Mouse (Mus musculus): ENCODE results near the gene Mrps18a. TPM values are rescaled to one million over a fixed set of nuclear protein-coding genes. Genes with fewer than 3 reads are reported as not detected.

Mrps18a gene
- polyA plus RNA-seq, 1 experiment from 2014 or later: 92.4 TPM

- no peaks in the 10 kb centered on the region for H3K9me3 ChIP-seq (replicated peaks)
- no peaks in the 10 kb centered on the region for H3K27me3 ChIP-seq
- WGBS (ENCODE audit: insufficient replicate concordance): 84% methylated on average over 12 of the region's 12 CpGs
- no peaks in the 10 kb centered on the region for H3K4me1 ChIP-seq (replicated peaks)
- no peak for ATAC-seq (ENCODE audit: low read depth)
- H3K4me3 ChIP-seq (replicated peaks): no peak overlapping the region
- no peak for DNase-seq
- no peak overlapping the region for H3K4me2 ChIP-seq
- no peak overlapping the region for H3K27ac ChIP-seq
- no peak overlapping the region for H3K9ac ChIP-seq
- peaks cover 89% of the 10 kb centered on the region for H3K36me3 ChIP-seq
Measured at GRCm38 (mm10) chr17:46123953-46124700, 13.3 kb downstream of the Mrps18a start.

- no peak overlapping the region for H3K4me3 ChIP-seq (replicated peaks)
- WGBS (ENCODE audit: insufficient replicate concordance): 80% methylated on average over 6 of the region's 6 CpGs
- H3K4me1 ChIP-seq (replicated peaks): no peaks in the 10 kb centered on the region
- H3K9ac ChIP-seq: no peak overlapping the region; the same call in 1 of the 2 replicates
- ATAC-seq (ENCODE audit: low read depth) (no peak), DNase-seq (no peak)
- H3K27ac ChIP-seq: no peak overlapping the region
- peaks cover 78% of the 10 kb centered on the region for H3K36me3 ChIP-seq
- no peak overlapping the region for H3K4me2 ChIP-seq
- no peaks in the 10 kb centered on the region for H3K9me3 ChIP-seq (replicated peaks)
- no peaks in the 10 kb centered on the region for H3K27me3 ChIP-seq
Measured at GRCm38 (mm10) chr17:46126608-46127007, 15.8 kb downstream of the Mrps18a start.

- no peak for ATAC-seq (ENCODE audit: low read depth)
- no peak overlapping the region for H3K4me3 ChIP-seq (replicated peaks)
- 0 out of 2 replicates have a peak, but pooled peaks cover 2% of the 10 kb centered on the region for H3K27me3 ChIP-seq
- no peak overlapping the region for H3K27ac ChIP-seq
- peaks cover 11% of the 10 kb centered on the region; the same call in 1 of the 2 replicates for H3K4me1 ChIP-seq (replicated peaks)
- H3K4me2 ChIP-seq: no peak overlapping the region
- peaks cover 65% of the 10 kb centered on the region for H3K36me3 ChIP-seq
- H3K9me3 ChIP-seq (replicated peaks): no peaks in the 10 kb centered on the region
- WGBS (ENCODE audit: insufficient replicate concordance): 75% methylated on average over 6 of the region's 6 CpGs
- no peak overlapping the region for H3K9ac ChIP-seq
- no peak for DNase-seq
Measured at GRCm38 (mm10) chr17:46127814-46128493, 17.2 kb downstream of the Mrps18a start.

GRCm38 (mm10) chr17:46129741-46130498 is 19.1 kb downstream of the Mrps18a start:
- Histone ChIP-seq H3K4me1 (replicated peaks) (peaks cover 13% of the 10 kb centered on the region; the same call in 1 of the 2 replicates), H3K27ac (no peak overlapping the region), H3K27me3 (0 out of 2 replicates have a peak, but pooled peaks cover 2% of the 10 kb centered on the region), H3K9ac (no peak overlapping the region), H3K4me3 (replicated peaks) (no peak overlapping the region), H3K36me3 (peaks cover 46% of the 10 kb centered on the region), H3K9me3 (replicated peaks) (no peaks in the 10 kb centered on the region), H3K4me2 (no peak overlapping the region)
- DNase-seq (no peak), ATAC-seq (ENCODE audit: low read depth) (no peak)
- WGBS (ENCODE audit: insufficient replicate concordance): 69% methylated on average over 13 of the region's 13 CpGs

GRCm38 (mm10) chr17:46132058-46132718 is 21.4 kb downstream of the Mrps18a start:
- DNase-seq (peak; percentile 49), ATAC-seq (ENCODE audit: low read depth) (no peak)
- H3K9ac ChIP-seq: no peak overlapping the region
- no peaks in the 10 kb centered on the region for H3K9me3 ChIP-seq (replicated peaks)
- 15% methylated on average over 12 of the region's 12 CpGs for WGBS (ENCODE audit: insufficient replicate concordance)
- H3K27ac ChIP-seq: no peak overlapping the region
- peaks cover 23% of the 10 kb centered on the region for H3K36me3 ChIP-seq
- no peak overlapping the region for H3K4me3 ChIP-seq (replicated peaks)
- H3K4me2 ChIP-seq: no peak overlapping the region
- peaks cover 8% of the 10 kb centered on the region; the same call in 1 of the 2 replicates for H3K27me3 ChIP-seq
- peaks cover 13% of the 10 kb centered on the region; the same call in 1 of the 2 replicates for H3K4me1 ChIP-seq (replicated peaks)

GRCm38 (mm10) chr17:46132862-46133261 is 22.1 kb downstream of the Mrps18a start:
- 29% methylated on average over 8 of the region's 8 CpGs for whole genome bisulfite sequencing (ENCODE audit: insufficient replicate concordance)
- Histone ChIP-seq H3K4me2 (no peak overlapping the region), H3K4me1 (replicated peaks) (peaks cover 13% of the 10 kb centered on the region)

GRCm38 (mm10) chr17:46138563-46139236 is 27.9 kb downstream of the Mrps18a start:
- Histone ChIP-seq H3K36me3 (no peaks in the 10 kb centered on the region), H3K27ac (peak overlapping the region; percentile 63), H3K9me3 (replicated peaks) (no peaks in the 10 kb centered on the region), H3K9ac (peak overlapping the region; percentile 15; the same call in 1 of the 2 replicates), H3K27me3 (peaks cover 5% of the 10 kb centered on the region; the same call in 1 of the 2 replicates), H3K4me3 (replicated peaks) (no peak overlapping the region), H3K4me2 (peak overlapping the region; percentile 17; the same call in 1 of the 2 replicates), H3K4me1 (replicated peaks) (peaks cover 19% of the 10 kb centered on the region)
- WGBS (ENCODE audit: insufficient replicate concordance): 33% methylated on average over 8 of the region's 8 CpGs
- peak; percentile 54; the same call in 1 of the 2 replicates for ATAC-seq (ENCODE audit: low read depth)
- DNase-seq: peak; percentile 49

More at GRCm38 (mm10) chr17:46132862-46133261, 22.1 kb downstream of the Mrps18a start:
- peaks cover 18% of the 10 kb centered on the region for H3K36me3 ChIP-seq
- ATAC-seq (ENCODE audit: low read depth) (peak; percentile 40; the same call in 1 of the 2 replicates), DNase-seq (no peak)
- no peaks in the 10 kb centered on the region for H3K9me3 ChIP-seq (replicated peaks)
- no peak overlapping the region for H3K4me3 ChIP-seq (replicated peaks)
- no peak overlapping the region for H3K27ac ChIP-seq
- H3K27me3 ChIP-seq: peaks cover 8% of the 10 kb centered on the region; the same call in 1 of the 2 replicates
- no peak overlapping the region for H3K9ac ChIP-seq

GRCm38 (mm10) chr17:46139872-46140271 is 29.1 kb downstream of the Mrps18a start:
- no peak for ATAC-seq (ENCODE audit: low read depth)
- no peak overlapping the region for H3K27ac ChIP-seq
- no peaks in the 10 kb centered on the region for H3K9me3 ChIP-seq (replicated peaks)
- 69% methylated on average over 3 of the region's 3 CpGs for WGBS (ENCODE audit: insufficient replicate concordance)
- H3K36me3 ChIP-seq: 0 out of 2 replicates have a peak, but pooled peaks cover 2% of the 10 kb centered on the region
- H3K4me1 ChIP-seq (replicated peaks): peaks cover 31% of the 10 kb centered on the region
- peaks cover 5% of the 10 kb centered on the region; the same call in 1 of the 2 replicates for H3K27me3 ChIP-seq
- no peak for DNase-seq
- H3K4me2 ChIP-seq: no peak overlapping the region
- H3K4me3 ChIP-seq (replicated peaks): no peak overlapping the region
- no peak overlapping the region for H3K9ac ChIP-seq

- Histone ChIP-seq H3K27me3 (no peaks in the 10 kb centered on the region), H3K9ac (peak within 1 kb of the TSS; percentile 61), H3K4me3 (replicated peaks) (peak within 1 kb of the TSS; percentile 55), H3K27ac (peak within 1 kb of the TSS; percentile 76), H3K4me1 (replicated peaks) (peaks cover 50% of the 10 kb centered on the region), H3K4me2 (peak within 1 kb of the TSS; percentile 76), H3K9me3 (replicated peaks) (no peaks in the 10 kb centered on the region), H3K36me3 (peaks cover 40% of the 10 kb centered on the region)
- WGBS (ENCODE audit: insufficient replicate concordance): 7% methylated on average over 37 of the region's 37 CpGs
- peak; percentile 94 for ATAC-seq (ENCODE audit: low read depth)
- peak; percentile 87 for DNase-seq
Measured at GRCm38 (mm10) chr17:46143578-46144423, 33.0 kb downstream of the Mrps18a start, which contains the start of gene Rsph9. Gene Rsph9 (minus strand): TSS chr17:46144216.

All from liver, embryonic 13.5 days (tissue).